Mouse (Mus musculus) lung, adult 2 months (tissue): ENCODE results near the gene Med16.

Experiments
- CTCF ChIP-seq: fragments of 200-500 bp; IDR thresholded peaks from 2 replicates; pipeline ENCODE4 v1.5.1; 2011; ENCODE audit warnings: mild to moderate bottlenecking, low read length, control low read depth; ENCODE audit not compliant: insufficient read depth
- POLR2A ChIP-seq: fragments of 200-500 bp; IDR thresholded peaks from 2 replicates; pipeline ENCODE4 v1.6.1; 2011; ENCODE audit warnings: low read depth, mild to moderate bottlenecking, control low read depth, low read length, borderline replicate concordance; ENCODE audit errors: extremely low read depth

GRCm38 (mm10) chr10:79879527-79879926, 29.2 kb downstream of the Med16 start:
- TF ChIP-seq POLR2A (no peak), CTCF (no peak)
